Comparison of ENCODE assay signal across 16 mouse cellular contexts in genomic region chr8:34703351-34703750, GRCm38 (mm10).
DNase-seq lines count a peak whose midpoint lies in the region; ATAC-seq lines count a peak whose summit lies in the region.
"Had no signal": no experiment of that assay in that cellular context is flagged by ENCODE, and none has a peak within 500 bp of the region (broad histone marks: within the 10 kb centered on the region; RNA-seq: fewer than 3 reads in every experiment).

No protein-coding gene starts in this region.

- no peak overlapping the region for H3K9ac ChIP-seq in midbrain, embryonic 11.5 days (ENCODE audit: low read length)
- no peak overlapping the region for H3K9ac ChIP-seq in midbrain, embryonic 13.5 days (replicated peaks)
- H3K9ac ChIP-seq in embryonic facial prominence, embryonic 11.5 days (replicated peaks; ENCODE audit: low read length): 0 out of 2 replicates have a peak overlapping the region, but pooled peaks have one; percentile 13
- H3K9ac ChIP-seq: embryonic facial prominence, embryonic 12.5 days; limb, embryonic 13.5 days; liver, embryonic 15.5 days had no signal

- peak; percentile 56 to 59 for DNase-seq in cerebellum, postnatal 14 days
- no peak for DNase-seq in cerebellum, adult 9-10 months
- DNase-seq in midbrain, embryonic 11.5 days (ENCODE audit: low spot score, missing footprints): peak; percentile 86
- DNase-seq in embryonic facial prominence, embryonic 11.5 days (ENCODE audit: low spot score): peak; percentile 26
- no peak for DNase-seq in limb, embryonic 10.5 days (ENCODE audit: low spot score)
- DNase-seq in spleen, postnatal 14 days (ENCODE audit: low spot score in 2 of 2): no peak
- DNase-seq in T-cell, adult 2 months (ENCODE audit: low spot score): no peak
- DNase-seq: heart, adult 18-20 months; right cerebral cortex, postnatal 25 days; thymus, adult 18-20 months had no signal

- no peaks in the 10 kb centered on the region for H3K27me3 ChIP-seq in midbrain, embryonic 11.5 days (ENCODE audit: control insufficient read depth, insufficient read depth, low read length)
- no peaks in the 10 kb centered on the region for H3K27me3 ChIP-seq in midbrain, embryonic 13.5 days
- H3K27me3 ChIP-seq in embryonic facial prominence, embryonic 11.5 days (ENCODE audit: control insufficient read depth, insufficient read depth, low read length): no peaks in the 10 kb centered on the region
- no peaks in the 10 kb centered on the region for H3K27me3 ChIP-seq in limb, embryonic 10.5 days (ENCODE audit: low read depth, poor library complexity, severe bottlenecking)
- H3K27me3 ChIP-seq: embryonic facial prominence, embryonic 12.5 days; limb, embryonic 13.5 days; liver, embryonic 15.5 days had no signal

- no peak overlapping the region for H3K4me3 ChIP-seq in midbrain, embryonic 11.5 days (ENCODE audit: low read depth, low read length)
- no peak overlapping the region for H3K4me3 ChIP-seq in midbrain, embryonic 13.5 days (replicated peaks)
- no peak overlapping the region for H3K4me3 ChIP-seq in embryonic facial prominence, embryonic 11.5 days (ENCODE audit: low read depth, low read length)
- no peak overlapping the region for H3K4me3 ChIP-seq in limb, embryonic 10.5 days
- H3K4me3 ChIP-seq: embryonic facial prominence, embryonic 12.5 days; limb, embryonic 13.5 days; liver, embryonic 15.5 days had no signal

- H3K27ac ChIP-seq in midbrain, embryonic 11.5 days (ENCODE audit: low read depth, low read length): no peak overlapping the region
- no peak overlapping the region for H3K27ac ChIP-seq in midbrain, embryonic 13.5 days
- no peak overlapping the region for H3K27ac ChIP-seq in embryonic facial prominence, embryonic 11.5 days (replicated peaks; ENCODE audit: low read depth, low read length)
- peak overlapping the region; percentile 70; the same call in 1 of the 2 replicates for H3K27ac ChIP-seq in limb, embryonic 10.5 days
- H3K27ac ChIP-seq: embryonic facial prominence, embryonic 12.5 days; limb, embryonic 13.5 days; liver, embryonic 15.5 days had no signal

- no peak overlapping the region for H3K4me2 ChIP-seq in midbrain, embryonic 11.5 days
- H3K4me2 ChIP-seq in midbrain, embryonic 13.5 days (replicated peaks): no peak overlapping the region
- H3K4me2 ChIP-seq in embryonic facial prominence, embryonic 11.5 days (ENCODE audit: low read depth, low read length): no peak overlapping the region
- H3K4me2 ChIP-seq: embryonic facial prominence, embryonic 12.5 days; limb, embryonic 13.5 days; liver, embryonic 15.5 days had no signal

- H3K36me3 ChIP-seq in midbrain, embryonic 11.5 days (ENCODE audit: control insufficient read depth, insufficient read depth, low read length): no peaks in the 10 kb centered on the region
- H3K36me3 ChIP-seq in midbrain, embryonic 13.5 days: no peaks in the 10 kb centered on the region
- H3K36me3 ChIP-seq in embryonic facial prominence, embryonic 11.5 days (replicated peaks; ENCODE audit: control insufficient read depth, insufficient read depth, low read depth, low read length): no peaks in the 10 kb centered on the region
- H3K36me3 ChIP-seq in limb, embryonic 10.5 days: no peaks in the 10 kb centered on the region
- H3K36me3 ChIP-seq: embryonic facial prominence, embryonic 12.5 days; limb, embryonic 13.5 days; liver, embryonic 15.5 days had no signal

- no peaks in the 10 kb centered on the region; the same call in 1 of the 2 replicates for H3K4me1 ChIP-seq in midbrain, embryonic 11.5 days (ENCODE audit: control insufficient read depth, insufficient read depth, low read length)
- H3K4me1 ChIP-seq in midbrain, embryonic 13.5 days (replicated peaks): peaks cover 4% of the 10 kb centered on the region
- no peaks in the 10 kb centered on the region for H3K4me1 ChIP-seq in embryonic facial prominence, embryonic 11.5 days (ENCODE audit: control insufficient read depth, insufficient read depth, low read length)
- H3K4me1 ChIP-seq in limb, embryonic 10.5 days: peaks cover 8% of the 10 kb centered on the region
- H3K4me1 ChIP-seq: embryonic facial prominence, embryonic 12.5 days; liver, embryonic 15.5 days had no signal

- no peaks in the 10 kb centered on the region for H3K9me3 ChIP-seq in midbrain, embryonic 11.5 days (ENCODE audit: control insufficient read depth, low read length)
- H3K9me3 ChIP-seq in midbrain, embryonic 13.5 days: no peaks in the 10 kb centered on the region
- no peaks in the 10 kb centered on the region for H3K9me3 ChIP-seq in embryonic facial prominence, embryonic 11.5 days (replicated peaks; ENCODE audit: control insufficient read depth, low read length)
- H3K9me3 ChIP-seq in limb, embryonic 10.5 days (replicated peaks): no peaks in the 10 kb centered on the region
- H3K9me3 ChIP-seq: embryonic facial prominence, embryonic 12.5 days; limb, embryonic 13.5 days; liver, embryonic 15.5 days had no signal

- WGBS in midbrain, embryonic 11.5 days: 8% methylated on average over 8 of the region's 8 CpGs
- WGBS in midbrain, embryonic 13.5 days: 10% methylated on average over 8 of the region's 8 CpGs
- WGBS in embryonic facial prominence, embryonic 11.5 days: 9% methylated on average over 7 of the region's 8 CpGs
- 24% methylated on average over 8 of the region's 8 CpGs for WGBS in limb, embryonic 10.5 days

- ATAC-seq in midbrain, embryonic 11.5 days (ENCODE audit: low FRiP score): no peak
- ATAC-seq in midbrain, embryonic 13.5 days: no peak
- ATAC-seq in embryonic facial prominence, embryonic 11.5 days (replicated peaks; ENCODE audit: insufficient number of reproducible peaks, low FRiP score, low TSS enrichment, low read depth): no peak
- ATAC-seq: activated CD4-positive, CD25-positive, alpha-beta regulatory T cell, adult 4 months; inflammation-experienced regulatory T-cells, adult 6 months had no signal

Comparison
In these comparisons a context has a peak if more than half of its experiments do, and no peak if none do; other contexts are left out.
1. DNase-seq: peak in cerebellum, postnatal 14 days (2 of 2), midbrain, embryonic 11.5 days (single experiment) and embryonic facial prominence, embryonic 11.5 days (single experiment); none in cerebellum, adult 9-10 months (single experiment), limb, embryonic 10.5 days (single experiment), spleen, postnatal 14 days (0 of 2) and T-cell, adult 2 months (single experiment).